Mouse (Mus musculus): Measurements from ENCODE around the gene Cxcl10.
"Not testable (repeated sequence)": the region's sequence is repeated elsewhere in the genome, so short reads cannot be mapped to it uniquely, and the experiment has no call there.

The Cxcl10 gene

DNA sequence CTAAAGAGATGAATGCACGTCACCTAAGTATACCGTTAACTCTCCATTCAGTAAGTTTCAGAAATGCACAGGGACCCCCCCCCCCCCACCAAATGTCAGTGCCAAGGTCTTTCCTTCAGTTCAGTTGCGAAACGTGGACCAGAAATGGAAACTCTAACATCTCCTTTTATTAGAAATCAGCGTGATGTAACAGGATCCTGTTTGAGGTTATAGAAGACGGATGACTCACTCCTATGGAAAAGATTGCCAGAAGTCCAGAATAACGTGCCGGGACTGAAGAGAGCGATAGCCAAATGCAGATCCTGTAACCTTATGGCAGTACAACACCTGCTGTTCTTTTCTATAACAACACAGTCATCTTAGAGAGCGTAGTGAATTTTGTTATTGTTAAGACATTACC is 19.7 kb upstream of the Cxcl10 start:
- DNase-seq, result no peak

DNA sequence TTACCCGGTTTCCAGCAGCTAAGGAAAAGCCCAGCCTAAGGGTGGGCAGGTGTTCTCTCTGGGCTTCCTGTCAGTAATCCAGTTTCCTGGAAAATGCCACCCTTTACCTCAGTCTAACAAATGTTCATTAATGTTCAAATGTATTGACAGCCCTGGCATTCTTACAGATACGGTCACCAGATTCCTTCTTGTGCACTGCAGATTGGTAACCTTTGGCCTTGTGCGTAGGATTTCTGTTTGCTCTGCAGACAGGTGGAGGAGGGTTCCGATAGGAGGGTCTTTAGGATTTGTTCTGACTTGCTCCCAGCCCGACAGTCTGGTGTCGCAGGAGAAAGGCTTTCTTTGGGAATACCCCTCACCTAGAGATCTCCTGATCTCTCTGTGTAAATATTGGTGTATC is 17.9 kb upstream of the Cxcl10 start:
- DNase-seq, result no peak

DNA sequence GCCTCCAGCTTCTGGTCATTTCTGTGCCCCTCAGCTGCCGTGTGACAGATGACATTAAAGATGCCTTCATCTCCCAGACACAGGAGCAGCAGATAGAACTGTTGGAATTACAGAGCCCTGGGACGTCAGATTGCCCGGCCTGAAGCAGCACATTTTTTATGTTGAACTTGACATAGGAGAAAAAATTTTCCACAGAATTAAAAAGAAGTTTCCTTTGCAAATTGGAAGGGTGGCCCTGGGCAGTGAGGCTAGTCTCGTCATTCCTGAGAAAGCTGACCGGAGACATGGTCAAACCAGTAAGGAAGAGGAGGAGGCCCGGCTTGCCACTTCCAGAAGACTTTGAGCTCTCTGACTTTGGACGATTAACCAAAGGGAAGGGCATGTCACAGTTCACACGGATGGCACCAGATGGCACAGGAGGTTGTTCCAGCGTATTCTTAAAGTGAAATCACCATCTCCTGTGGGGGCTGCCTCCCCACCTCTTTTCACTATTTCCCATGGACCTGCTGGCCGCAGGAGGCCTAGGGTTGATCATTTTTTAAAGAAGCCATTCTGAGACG is 16.5 kb upstream of the Cxcl10 start:
- peak; percentile 52 to 59 for DNase-seq

DNA sequence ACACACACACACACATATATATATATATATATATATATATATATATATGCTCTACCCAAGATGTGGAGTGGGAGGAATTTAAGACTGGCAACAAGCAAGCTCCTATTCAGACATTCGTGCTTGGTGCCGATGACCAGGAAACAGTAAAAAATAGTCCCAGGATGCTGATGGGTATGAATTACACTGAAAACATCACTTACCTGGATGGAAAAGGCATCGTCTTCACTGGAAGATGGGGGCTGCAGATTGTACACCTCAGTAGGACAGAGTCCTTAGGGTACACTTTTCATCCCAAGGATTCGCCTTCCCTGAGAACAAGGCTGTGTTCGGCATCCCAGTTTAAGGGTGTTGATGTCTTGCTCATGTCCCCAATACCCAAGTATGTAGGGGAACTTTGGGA is 15.3 kb upstream of the Cxcl10 start:
- DNase-seq, result no peak

DNA sequence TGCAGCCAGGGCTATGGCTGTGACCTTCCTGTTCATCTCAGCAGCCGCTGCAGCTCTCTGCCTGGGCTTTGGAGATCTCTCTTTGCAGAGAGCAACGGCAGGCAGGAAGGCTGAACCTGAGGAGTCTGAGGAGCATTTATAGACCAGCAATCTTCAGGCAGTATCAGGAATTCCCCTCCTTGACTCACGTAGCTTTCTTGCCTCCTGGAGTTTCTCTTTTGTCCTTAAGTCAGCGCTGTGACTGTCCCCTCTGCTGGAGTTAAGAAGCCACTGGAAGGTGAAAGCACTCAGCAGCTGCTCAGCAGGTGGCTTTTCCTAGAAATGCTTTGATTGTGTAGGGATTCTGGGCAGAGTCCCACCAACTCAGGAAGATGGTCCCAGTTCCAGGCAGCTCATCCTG is 14.5 kb upstream of the Cxcl10 start:
- DNase-seq, result no peak

DNA sequence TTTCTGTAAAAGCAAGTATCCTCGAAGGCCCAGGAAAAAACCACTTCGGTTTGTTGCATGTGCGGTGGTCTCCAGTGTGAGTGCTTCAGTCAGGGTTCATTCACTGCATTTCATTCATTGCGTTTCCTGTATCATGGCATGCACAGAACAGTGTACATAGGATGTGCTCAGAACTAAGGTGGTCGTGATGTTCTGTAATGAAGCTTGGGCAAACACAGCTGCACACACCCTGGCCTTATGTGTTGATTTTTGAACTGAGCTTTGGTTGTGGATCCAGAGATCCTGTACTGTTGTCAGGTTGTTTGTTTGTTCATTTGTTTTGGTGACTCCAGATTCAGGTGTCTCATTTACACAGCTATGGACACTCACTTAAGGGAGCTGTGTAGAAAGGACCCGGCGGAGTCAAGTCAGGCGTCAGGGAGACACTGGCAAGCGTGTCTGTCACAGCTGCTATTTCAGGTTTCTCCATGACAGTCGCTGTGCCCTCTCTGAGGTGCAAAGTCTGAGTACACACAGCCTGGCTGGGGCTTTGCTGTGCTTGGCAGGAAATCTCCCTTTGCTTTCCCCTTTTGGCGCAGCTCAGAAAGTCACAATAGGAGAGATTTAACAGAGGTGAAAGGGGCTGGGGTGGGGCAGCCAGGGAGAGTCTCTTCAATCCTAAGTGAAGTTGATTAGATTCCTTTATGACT is 10.2 kb upstream of the Cxcl10 start:
- DNase-seq, result peak in 1 of 2 experiments; percentile 39

DNA sequence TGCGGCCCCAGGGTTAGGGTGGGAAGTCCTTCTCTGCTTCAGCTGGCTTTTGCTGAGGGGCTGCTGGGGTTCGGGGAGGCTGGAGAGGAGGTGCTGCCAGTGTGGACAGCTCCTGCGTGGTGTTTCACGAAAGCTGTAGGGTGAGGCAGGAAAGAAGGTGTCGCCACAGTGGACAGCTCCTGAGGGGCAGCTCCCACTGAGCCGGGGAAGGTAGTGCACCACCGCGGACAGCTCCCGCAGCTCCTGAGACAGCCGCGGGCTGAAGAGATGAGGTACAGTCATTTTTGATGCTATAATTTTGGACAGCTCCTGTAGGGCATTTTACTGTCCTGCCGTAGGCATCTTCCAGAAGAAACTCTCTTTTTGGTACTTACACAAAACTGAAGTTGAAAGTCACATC is 9.3 kb upstream of the Cxcl10 start:
- DNase-seq, result peak in 1 of 2 experiments; percentile 44

DNA sequence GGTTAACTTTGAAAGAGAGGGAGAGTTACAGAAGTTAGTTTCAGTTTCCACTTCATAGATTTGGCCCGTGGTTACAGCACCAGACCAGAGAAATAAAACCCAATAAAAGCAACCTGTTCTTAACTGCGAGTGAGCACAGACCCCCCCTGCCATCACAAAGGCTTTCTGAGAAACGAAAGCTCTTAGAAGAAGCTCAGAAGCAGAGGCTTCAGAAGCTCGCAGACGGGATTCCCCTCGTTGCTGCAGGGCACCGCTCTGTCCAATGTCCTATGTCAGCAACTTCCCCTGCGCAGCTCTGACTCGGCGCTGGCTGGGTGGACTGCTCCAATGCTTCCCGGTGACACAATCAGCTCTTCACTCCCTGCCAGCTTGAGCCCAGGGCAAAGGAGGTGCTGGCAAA is 4.8 kb upstream of the Cxcl10 start:
- peak; percentile 51 to 72 for DNase-seq

DNA sequence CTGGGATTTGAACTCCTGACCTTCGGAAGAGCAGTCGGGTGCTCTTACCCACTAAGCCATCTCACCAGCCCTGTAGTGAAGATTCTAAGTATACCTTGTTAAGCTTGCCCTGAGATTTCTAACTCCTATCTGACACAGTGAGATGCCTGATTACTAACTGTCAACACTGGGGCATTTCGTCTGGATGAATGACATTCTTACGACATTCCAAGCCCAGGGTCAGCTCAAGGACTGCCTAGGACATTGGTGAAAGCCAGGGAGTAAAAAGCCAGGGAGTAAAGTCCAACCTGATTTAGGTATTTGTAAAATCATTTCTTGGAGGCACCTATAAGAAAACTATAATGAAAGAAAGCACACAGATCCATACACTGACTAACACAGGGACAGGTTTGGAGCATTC is 4.0 kb upstream of the Cxcl10 start:
- not testable (repeated sequence) for DNase-seq

DNA sequence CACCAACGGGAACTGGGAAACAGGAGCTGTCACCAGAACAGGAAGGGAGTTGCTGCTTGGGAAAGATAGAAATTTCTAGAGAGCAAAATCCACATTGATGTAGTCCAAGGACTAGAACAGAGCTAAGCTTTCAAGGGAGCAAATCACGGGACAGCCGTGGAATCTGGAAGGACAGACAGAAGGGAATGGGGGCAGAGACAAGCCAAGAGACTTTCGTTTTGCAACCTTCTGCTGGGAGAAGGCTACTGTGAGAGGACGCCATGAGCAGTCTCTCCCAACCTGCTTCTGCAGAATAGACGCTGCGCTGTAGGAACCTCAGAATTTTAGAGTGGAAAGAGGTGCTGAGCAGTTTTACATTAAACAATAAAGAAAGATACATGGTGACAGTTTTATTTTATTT is 1.0 kb upstream of the Cxcl10 start:
- no peak for DNase-seq

DNA sequence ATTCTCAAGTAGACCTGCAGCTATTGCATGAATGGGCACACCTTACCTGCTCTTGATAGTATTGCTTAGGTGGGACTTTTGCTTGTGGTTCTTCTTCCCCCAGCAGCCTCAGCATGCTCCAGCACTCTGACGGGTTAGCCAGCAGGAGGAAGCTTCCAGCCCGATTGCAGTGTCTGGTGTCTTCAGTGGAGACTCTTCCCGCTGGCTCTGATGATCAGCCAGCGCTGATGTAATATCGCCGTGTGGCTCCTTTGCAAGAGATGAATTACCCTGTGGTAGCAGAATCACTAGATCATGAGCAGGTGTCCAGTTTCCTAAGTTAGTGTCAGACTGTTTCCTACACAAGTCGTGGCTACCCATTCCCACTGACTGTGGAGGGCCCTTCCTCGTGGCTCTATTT is 3.7 kb downstream of the Cxcl10 start:
- DNase-seq, result no peak

DNA sequence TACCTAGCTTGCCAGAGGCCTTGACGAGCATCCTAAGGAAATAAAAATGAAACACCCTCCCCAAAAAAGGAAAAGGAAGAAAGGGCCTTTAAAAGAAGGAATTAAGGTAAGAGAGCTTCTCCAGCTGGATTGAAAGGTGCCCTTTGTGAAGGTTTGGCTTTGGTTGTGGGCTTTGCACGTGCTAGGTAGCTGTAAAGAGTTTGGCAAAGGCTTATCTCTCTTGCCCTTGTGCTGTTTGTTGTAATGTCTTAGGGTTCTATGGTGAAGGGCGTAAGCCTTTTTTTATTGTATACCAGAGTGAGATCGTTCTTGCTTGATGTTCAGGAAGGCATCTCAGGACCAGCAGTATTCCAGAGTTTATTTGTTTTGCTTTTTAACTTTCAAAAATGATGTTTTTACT is 8.1 kb downstream of the Cxcl10 start:
- no peak for DNase-seq

DNA sequence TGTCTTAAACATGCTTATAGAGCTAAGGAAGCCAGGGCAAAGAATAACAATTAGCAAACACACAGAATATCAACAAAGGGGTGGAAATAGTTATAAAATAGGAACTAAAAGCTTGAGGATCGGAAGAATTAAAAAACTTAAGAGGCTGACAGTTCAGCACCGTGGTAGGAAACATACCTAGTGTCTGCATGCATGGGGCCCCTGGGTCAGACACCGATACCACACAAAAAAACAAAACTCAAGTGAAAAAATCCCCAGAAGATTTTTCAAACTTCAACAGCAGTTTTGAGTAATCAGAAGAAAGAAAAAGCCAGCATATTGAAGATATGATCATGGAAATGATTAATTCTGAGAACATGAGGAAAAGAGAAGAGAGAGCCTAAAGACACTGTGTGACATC is 11.9 kb downstream of the Cxcl10 start:
- DNase-seq, result no peak

DNA sequence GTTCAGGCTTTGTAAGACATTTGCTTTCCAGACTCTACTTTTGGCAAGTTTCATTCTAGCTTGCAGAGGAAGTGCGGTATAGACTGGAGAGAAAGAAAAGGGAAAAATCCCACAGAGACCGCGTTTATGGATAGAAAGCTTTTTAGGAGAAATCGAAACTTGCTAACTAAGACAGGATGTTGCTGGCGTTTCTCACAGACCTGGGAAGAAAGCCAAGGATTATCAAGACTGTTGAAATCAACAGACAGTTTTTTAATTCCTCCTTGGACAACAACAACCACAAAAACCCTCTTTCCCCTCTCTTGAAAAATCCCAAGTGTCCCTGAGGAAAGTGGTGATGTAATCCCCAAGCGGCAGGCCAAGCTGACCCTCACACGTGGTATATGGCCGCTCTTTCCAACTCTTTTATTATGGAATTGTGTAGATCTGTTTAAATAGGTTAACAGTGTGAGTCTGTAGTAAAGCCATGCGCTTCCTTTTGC is 16.3 kb downstream of the Cxcl10 start:
- peak; percentile 43 to 69 for DNase-seq

DNA sequence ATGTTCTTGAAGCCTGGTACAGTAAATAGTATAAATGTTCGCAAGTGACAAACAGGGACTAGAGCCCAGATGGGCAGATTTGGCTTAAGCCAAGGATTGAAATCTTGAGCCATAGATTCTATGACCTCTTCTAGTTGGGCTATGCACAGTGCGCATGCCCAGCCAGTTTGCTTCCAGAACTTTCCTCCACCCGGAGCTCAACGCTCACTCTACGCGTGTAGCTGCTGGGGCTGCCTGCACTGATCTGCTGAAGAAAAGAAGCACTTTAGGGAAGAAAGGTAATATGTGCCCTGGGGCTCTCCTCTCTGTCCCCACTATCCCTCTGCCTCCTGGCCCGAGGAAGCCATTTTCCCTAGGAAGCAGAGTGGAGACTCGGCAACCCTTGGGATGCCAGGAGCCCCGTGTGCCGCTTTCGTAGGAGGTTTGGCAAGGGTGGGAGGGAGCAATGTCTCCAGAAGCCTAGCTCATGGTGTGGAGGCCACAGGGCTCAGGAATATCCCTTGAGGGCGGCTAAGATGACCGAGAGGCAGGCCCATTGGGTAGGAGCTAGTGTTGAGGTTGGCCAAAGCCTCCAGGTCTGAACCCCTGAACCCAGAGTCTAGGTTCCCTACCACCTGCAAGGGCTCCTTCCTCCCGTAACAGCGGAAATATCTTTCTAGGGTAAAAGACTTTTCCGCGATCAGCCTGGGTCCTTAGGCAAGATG is 16.9 kb downstream of the Cxcl10 start, which contains the start of gene Art3:
Art3 (plus strand) TSS at position 193 of the 704 bp plus-strand sequence.
- DNase-seq, result no peak

DNA sequence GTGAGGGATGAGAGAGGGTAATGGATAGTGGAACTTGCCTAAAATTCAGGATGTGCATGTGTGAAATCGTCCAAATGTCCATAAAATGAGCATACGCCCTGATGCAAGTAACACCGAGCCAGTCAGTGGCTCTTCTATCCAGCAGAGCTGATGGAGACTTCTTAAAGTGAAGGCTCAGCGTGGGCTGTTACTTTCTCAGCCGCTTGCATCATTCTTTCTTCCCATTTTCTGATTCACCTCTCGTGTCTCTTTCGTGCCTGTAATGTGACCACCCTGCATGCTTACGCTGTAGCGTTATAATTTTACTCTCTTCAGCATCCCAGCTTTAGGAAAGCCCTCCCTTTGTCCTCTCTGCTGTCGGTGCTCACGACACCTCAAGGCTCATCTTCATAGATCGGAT is 17.6 kb downstream of the Cxcl10 start:
- DNase-seq, result no peak

DNA sequence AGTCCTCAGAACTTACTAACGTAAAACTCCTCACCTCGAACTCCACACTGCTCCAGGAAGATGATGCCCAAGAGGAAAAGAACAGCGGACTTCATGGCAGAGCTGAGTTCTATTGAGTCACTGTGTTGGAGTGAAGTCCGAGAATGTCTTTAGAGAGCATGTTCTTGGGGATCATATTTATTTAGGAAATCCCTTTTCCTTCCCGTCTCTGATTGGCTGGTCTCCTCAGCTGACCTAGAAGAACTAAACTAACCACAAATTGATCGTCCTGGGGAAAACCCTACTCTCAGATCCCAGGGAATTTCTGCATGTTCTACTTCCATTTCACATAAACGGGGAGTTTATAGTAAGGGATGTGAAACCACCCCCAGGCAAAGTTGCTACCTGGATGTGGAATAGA is 20.8 kb downstream of the Cxcl10 start, which contains the start of gene Cxcl9:
Cxcl9 (minus strand) TSS at position 151 of the 400 bp plus-strand sequence.
- no peak for DNase-seq

DNA sequence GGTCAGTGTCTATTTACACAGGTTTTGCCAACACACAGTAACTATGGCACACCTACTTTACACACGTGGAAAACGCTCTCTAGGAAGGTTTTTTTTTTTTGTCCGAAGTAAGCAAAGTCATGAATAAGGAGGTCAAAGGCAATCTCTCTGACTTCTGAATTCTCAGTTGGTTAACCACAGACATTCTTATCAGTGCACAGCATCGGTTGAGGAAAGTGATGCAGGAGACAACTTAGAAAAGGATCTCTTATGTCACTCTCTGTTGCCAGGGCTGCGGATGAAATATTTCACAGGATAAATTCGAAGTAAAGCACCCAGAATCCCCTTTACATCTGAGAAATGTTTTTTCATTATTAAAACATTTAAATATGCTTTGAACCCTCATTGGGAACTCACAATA is 21.3 kb downstream of the Cxcl10 start:
- no peak for DNase-seq

DNA sequence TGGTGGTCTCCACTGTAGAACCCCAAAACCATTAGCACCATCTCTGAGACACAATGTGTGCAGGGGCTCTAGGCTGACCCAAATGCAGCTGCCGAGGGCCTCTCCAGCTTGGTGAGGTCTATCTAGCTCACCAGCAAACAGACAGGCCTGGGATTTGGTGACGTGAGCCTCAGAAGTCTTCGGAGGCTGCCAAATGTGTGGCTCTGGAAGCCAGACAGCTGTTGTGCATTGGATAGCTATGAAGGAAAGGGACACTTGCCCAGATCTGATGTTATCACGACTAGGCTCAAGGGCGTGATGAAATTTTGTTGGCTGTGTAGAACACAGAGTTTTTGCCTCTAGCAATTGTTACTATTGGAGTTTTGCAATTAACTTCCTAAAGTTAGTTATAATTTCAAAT is 25.4 kb downstream of the Cxcl10 start:
- peak; percentile 46 to 55 for DNase-seq

DNA sequence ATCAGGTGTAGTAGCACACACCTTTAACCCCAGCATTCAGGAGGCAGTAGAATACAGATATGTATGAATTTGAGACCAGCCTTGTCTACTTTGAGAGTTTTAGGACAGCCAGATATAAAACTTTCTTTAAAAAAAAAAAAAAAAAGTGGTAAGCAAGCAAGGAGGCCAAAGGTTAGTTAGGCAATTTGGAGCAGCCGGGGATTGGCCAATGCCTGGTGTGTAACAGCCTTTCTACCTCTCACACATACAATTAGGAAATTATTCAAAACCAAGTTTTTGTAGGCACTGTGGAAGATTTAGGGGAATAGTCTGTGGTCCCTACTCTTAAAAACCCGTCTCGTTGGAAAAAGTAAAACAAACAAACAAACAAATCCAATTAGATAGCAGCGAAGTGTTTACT is 26.1 kb downstream of the Cxcl10 start:
- DNase-seq, result no peak

DNA sequence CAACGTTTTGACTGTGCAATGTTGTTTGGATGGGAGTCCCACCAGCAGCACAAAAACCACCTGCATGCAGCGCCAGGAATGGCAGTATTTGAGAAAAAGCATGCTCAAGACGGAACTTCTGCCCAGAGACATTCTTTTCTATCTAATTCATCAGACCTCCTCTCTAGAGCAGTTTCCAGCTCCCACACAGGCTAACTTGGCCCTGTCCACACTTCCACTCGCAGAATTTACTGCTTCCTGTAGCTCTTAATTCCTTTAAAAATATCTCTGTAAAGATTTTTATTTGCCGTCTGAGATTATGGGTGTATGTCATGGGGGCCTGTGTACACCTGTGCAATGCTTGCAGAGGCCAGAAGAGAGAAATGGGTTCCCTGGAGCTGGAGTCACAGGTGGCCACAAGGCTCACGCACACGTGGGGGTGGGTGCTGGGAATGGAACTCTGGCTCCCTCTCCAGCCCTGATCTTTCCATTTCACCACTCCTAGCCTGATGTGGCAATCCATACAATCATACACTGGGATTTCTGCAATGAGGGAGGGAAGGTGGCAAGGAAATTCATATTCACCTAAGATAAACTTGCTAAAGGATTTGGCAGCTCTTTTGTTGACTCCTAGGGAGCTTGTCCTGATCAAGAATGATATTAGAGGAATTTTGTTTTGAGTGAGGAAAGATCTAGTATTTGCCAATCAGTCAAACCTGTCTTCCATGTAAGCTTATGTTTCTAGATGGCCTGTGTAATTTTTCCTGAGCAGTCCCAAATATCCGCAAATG is 26.9 kb downstream of the Cxcl10 start:
- DNase-seq, result no peak

DNA sequence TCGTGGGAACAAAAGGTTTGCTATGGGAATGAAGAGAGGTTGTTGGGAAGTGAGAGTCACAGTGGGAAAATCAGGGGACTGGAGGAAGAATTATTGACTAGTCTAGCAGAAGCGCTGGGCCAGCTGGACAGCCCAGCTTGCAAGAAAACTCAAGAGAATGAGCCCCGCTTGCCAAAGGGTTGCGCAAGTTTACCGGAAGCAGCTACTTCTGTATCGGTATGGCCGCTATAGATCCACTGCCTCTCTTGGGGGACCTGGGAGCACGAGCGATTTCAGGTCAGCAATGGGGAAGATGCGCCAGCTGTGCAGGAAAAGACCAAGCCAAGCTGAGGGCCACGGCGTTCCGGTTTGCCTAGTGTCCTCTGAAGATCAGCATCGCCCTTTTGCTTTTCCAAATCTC is 30.1 kb downstream of the Cxcl10 start:
- DNase-seq, result no peak

DNA sequence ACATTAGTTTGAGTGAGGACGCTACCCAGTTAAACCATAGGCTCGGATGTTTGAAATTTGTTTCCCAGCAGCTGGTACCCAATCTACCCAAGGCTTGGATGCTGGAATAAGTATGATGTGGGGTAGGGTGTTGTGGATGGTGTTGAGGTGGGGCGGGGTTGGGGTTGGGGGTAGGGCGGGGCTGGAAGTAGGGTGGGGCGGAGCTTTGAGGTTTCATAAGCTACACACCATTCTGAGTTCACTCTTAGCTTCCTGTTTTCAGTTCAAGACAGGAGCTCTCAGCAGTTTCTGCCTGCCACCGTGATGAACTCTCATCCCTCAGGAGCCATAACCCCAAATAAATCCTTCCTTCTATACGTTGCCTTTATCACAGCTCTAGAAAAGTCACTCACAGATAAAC is 30.6 kb downstream of the Cxcl10 start:
- DNase-seq, result no peak

Measured in kidney, postnatal 36 days (tissue).